Mouse (Mus musculus) stomach, embryonic 14.5 days (tissue): ENCODE results near the gene Micu1. TPM values are rescaled to one million over a fixed set of nuclear protein-coding genes. Genes with fewer than 3 reads are reported as not detected.

Source experiments
- ATAC-seq: fragments of 200-750 bp; cut with Nextera tagmentation; 2 replicates; pipeline ENCODE4 v1.8.0; 2017; ENCODE audit warnings: low read depth, moderate TSS enrichment; ENCODE audit not compliant: insufficient number of reproducible peaks, insufficient read depth, low FRiP score
- H3K27ac ChIP-seq: fragments of 300-500 bp; sonication (generic); 2 replicates; pipeline ENCODE4 v1.5.1; 2014; ENCODE audit warnings: mild to moderate bottlenecking, low read length, moderate library complexity, mixed read lengths
- H3K27me3 ChIP-seq: fragments of 300-500 bp; sonication (generic); 2 replicates; pipeline ENCODE4 v1.6.1; 2014; ENCODE audit warnings: low read length, control low read depth, mixed read lengths; ENCODE audit not compliant: control insufficient read depth, insufficient read depth
- H3K36me3 ChIP-seq: fragments of 300-500 bp; sonication (generic); 2 replicates; pipeline ENCODE4 v1.6.1; 2014; ENCODE audit warnings: mild to moderate bottlenecking, control low read depth, low read length, moderate library complexity, mixed read lengths; ENCODE audit not compliant: control insufficient read depth, insufficient read depth
- H3K4me1 ChIP-seq: fragments of 300-500 bp; sonication (generic); 2 replicates; pipeline ENCODE4 v1.6.1; 2014; ENCODE audit warnings: low read length, control low read depth, mixed read lengths; ENCODE audit not compliant: control insufficient read depth, insufficient read depth
- H3K4me2 ChIP-seq: fragments of 300-500 bp; sonication (generic); replicated peaks from 2 replicates; pipeline ENCODE4 v1.6.1; 2014; ENCODE audit warnings: low read depth, low read length, control low read depth
- H3K4me3 ChIP-seq: fragments of 300-500 bp; sonication (generic); 2 replicates; pipeline ENCODE4 v1.5.1; 2014; ENCODE audit warnings: low read depth, low read length, control low read depth
- H3K9ac ChIP-seq: fragments of 300-500 bp; sonication (generic); replicated peaks from 2 replicates; pipeline ENCODE4 v1.6.1; 2014; ENCODE audit warnings: low read depth, mild to moderate bottlenecking, control low read depth, low read length, moderate library complexity, mixed read lengths
- H3K9me3 ChIP-seq: fragments of 300-500 bp; sonication (generic); 2 replicates; pipeline ENCODE4 v1.6.1; 2016; ENCODE audit warnings: low read depth, low read length, control low read depth; ENCODE audit not compliant: control insufficient read depth
- WGBS: fragments of 180-500 bp; shearing (Covaris S2); extraction: QIAGEN DNeasy Blood & Tissue Kit; methylation state at CpG from one replicate; pipeline ENCODE4 v1.1.7; 2014; 5-methylcytosine and 5-hydroxymethylcytosine counted together
- polyA plus RNA-seq: library from polyadenylated mRNA; unstranded; fragments of >200 nt; fragmentation: Nextera tagmentation; extraction: Ambion mirVana; gene quantifications from 2 replicates; pipeline ENCODE4 v1.2.1, GENCODE M21; 2014

Gene Micu1
- polyA plus RNA-seq, 1 experiment from 2014 or later = 73.6 TPM

GRCm38 (mm10) chr10:59884327-59885173 is 182.3 kb downstream of the Micu1 start:
- no peak overlapping the region for H3K27ac ChIP-seq
- no peak overlapping the region for H3K4me2 ChIP-seq
- no peak for ATAC-seq
- no peaks in the 10 kb centered on the region for H3K9me3 ChIP-seq
- no peaks in the 10 kb centered on the region; the same call in 1 of the 2 replicates for H3K36me3 ChIP-seq
- 91% methylated on average over 10 of the region's 10 CpGs for WGBS
- no peak overlapping the region for H3K4me3 ChIP-seq
- H3K4me1 ChIP-seq = peaks cover 10% of the 10 kb centered on the region
- H3K27me3 ChIP-seq = no peaks in the 10 kb centered on the region
- H3K9ac ChIP-seq = no peak overlapping the region

DNA sequence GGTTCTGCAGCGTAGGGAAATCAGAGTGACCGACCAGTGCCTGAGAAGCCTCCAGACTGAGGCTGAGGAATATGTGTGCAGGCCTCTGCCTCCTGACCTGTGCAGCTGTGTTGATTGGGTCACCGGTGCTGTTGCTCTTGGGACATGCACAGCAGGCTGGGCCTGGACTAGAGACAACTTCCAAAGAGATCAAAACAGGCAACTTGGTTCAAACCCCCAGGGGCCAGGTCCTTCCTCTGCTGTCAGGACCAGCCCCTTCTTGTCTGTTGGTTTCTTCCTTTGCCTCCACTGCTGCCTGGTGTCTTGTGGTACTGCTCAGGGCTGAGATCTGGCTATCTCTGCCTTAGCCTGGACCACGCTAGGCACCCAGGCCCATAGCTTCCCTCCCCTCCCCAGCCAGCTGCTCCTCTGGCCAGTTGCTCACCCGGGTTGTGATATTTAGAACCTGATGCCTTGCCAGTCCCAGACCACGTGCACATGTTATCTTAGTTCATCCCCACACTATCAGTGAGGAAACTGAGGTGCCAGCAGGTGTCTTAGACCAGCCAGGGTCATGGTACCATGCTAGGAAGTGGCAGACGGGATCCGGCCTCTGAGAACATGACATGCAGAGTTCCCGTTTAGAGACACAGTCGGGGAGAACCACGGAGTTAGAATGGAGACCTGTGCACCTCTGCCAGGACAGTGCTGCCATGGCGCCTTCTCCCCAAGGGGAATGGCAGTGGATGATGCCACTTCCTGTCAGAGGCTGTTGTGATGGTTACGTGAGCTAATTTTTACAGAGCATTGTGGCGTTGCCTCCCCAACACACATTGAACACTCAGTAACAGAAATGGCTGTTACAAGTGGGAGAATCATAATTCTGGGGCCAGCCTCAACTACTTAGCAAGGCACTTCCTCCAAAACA is 183.2 kb downstream of the Micu1 start:
- no peaks in the 10 kb centered on the region for H3K27me3 ChIP-seq
- H3K27ac ChIP-seq = no peak overlapping the region
- no peak overlapping the region for H3K4me2 ChIP-seq
- H3K4me3 ChIP-seq = no peak overlapping the region
- H3K9ac ChIP-seq = no peak overlapping the region
- ATAC-seq = no peak
- 91% methylated on average over 14 of the region's 14 CpGs for WGBS
- H3K9me3 ChIP-seq = no peaks in the 10 kb centered on the region
- no peaks in the 10 kb centered on the region; the same call in 1 of the 2 replicates for H3K36me3 ChIP-seq
- H3K4me1 ChIP-seq = peaks cover 8% of the 10 kb centered on the region

- Histone ChIP-seq H3K4me3 (no peak overlapping the region), H3K9ac (no peak overlapping the region), H3K27ac (no peak overlapping the region), H3K4me1 (peaks cover 2% of the 10 kb centered on the region; the same call in 1 of the 2 replicates), H3K4me2 (no peak overlapping the region), H3K9me3 (no peaks in the 10 kb centered on the region), H3K27me3 (no peaks in the 10 kb centered on the region), H3K36me3 (no peaks in the 10 kb centered on the region; the same call in 1 of the 2 replicates)
- no peak for ATAC-seq
- 96% methylated on average over 1 of the region's 1 CpGs for WGBS
These were observed 183.8 kb downstream of the Micu1 start for GRCm38 (mm10) chr10:59886081-59886466.

GRCm38 (mm10) chr10:59887432-59887831 is 185.2 kb downstream of the Micu1 start:
- H3K4me1 ChIP-seq = no peaks in the 10 kb centered on the region
- H3K4me3 ChIP-seq = no peak overlapping the region
- H3K9me3 ChIP-seq = no peaks in the 10 kb centered on the region
- WGBS = 88% methylated on average over 5 of the region's 5 CpGs
- H3K36me3 ChIP-seq = peaks cover 13% of the 10 kb centered on the region; the same call in 1 of the 2 replicates
- no peak overlapping the region for H3K4me2 ChIP-seq
- no peak overlapping the region for H3K9ac ChIP-seq
- ATAC-seq = no peak
- no peak overlapping the region for H3K27ac ChIP-seq
- no peaks in the 10 kb centered on the region for H3K27me3 ChIP-seq

GRCm38 (mm10) chr10:59889339-59889738 is 187.1 kb downstream of the Micu1 start:
- Histone ChIP-seq H3K4me2 (no peak overlapping the region), H3K9ac (no peak overlapping the region), H3K27ac (no peak overlapping the region), H3K9me3 (no peaks in the 10 kb centered on the region), H3K4me3 (no peak overlapping the region), H3K27me3 (no peaks in the 10 kb centered on the region), H3K4me1 (no peaks in the 10 kb centered on the region), H3K36me3 (peaks cover 28% of the 10 kb centered on the region)
- 89% methylated on average over 7 of the region's 7 CpGs for WGBS
- no peak for ATAC-seq

DNA sequence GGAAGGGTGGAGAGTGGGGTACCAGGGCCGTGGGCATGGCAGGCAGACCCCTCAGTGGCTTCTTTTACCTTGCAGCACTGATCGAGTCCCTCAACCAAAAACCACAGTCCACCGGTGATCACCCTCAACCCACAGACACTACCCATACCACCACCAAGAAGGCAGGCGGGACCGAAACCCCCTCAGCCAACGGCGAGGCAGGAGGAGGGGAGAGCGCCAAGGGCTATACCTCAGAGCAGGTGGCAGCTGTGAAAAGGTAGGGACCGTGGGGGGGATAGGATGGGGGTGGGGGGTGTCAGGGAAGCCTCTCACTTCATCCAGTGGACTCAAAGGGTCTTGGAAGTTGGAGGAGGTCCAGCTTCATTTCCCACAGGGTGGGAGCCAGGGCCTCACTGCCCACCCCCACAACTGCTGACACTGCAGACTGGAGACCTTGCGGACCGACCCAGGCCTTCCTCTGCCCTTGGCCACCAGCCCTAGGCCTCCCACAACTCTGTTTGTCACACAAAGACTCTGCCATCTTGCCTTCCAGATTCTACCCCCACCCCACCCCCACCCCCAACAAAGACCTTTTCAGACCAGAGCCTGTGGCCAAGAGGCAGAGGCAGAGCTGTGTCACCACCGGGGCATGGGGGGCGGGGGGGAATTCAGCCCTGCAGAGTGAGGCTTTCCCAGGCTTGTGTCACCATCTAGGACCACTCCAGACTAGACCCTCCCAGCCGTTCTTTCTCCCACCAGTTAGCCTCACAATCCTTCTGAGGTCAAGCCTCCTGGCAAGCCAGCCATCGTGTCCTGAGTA is 187.9 kb downstream of the Micu1 start:
- H3K36me3 ChIP-seq = peaks cover 31% of the 10 kb centered on the region
- H3K4me1 ChIP-seq = no peaks in the 10 kb centered on the region
- no peak overlapping the region for H3K4me3 ChIP-seq
- no peak overlapping the region for H3K27ac ChIP-seq
- ATAC-seq = 0 out of 2 replicates have a peak, but pooled peaks have one; percentile 1
- H3K9me3 ChIP-seq = no peaks in the 10 kb centered on the region
- H3K27me3 ChIP-seq = no peaks in the 10 kb centered on the region
- H3K4me2 ChIP-seq = no peak overlapping the region
- no peak overlapping the region for H3K9ac ChIP-seq
- 80% methylated on average over 15 of the region's 15 CpGs for WGBS

DNA sequence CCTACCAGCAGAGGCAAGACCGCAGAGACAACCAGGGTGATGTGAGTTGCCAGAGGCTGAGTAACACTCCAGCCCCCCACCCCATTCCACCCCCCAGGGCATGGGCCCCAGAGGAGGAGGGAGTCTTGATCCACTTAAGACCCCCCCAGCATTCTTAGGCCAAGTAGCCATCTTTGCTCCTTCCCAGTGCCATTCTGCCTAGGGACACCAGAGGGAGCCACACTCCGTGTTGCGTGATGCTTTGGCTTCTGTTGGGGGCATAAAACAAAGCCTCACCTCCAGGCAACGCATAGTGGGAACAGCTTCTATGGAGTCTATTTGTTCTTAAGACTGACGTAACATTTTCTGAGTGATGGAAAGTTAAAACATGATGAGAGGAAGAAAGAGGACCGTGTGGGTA is 190.7 kb downstream of the Micu1 start:
- no peak overlapping the region for H3K27ac ChIP-seq
- no peak overlapping the region for H3K9ac ChIP-seq
- no peak overlapping the region for H3K4me2 ChIP-seq
- WGBS = 40% methylated on average over 6 of the region's 6 CpGs
- H3K4me1 ChIP-seq = no peaks in the 10 kb centered on the region
- H3K27me3 ChIP-seq = no peaks in the 10 kb centered on the region
- H3K4me3 ChIP-seq = no peak overlapping the region
- no peaks in the 10 kb centered on the region for H3K9me3 ChIP-seq
- H3K36me3 ChIP-seq = peaks cover 54% of the 10 kb centered on the region
- ATAC-seq = no peak; the same call in 1 of the 2 replicates
